Mouse (Mus musculus): Measurements from ENCODE around the gene Dlx5. TPM values are rescaled to one million over a fixed set of nuclear protein-coding genes. Genes with fewer than 3 reads are reported as not detected.

Gene Dlx5
- polyA plus RNA-seq, 1 experiment from 2014 or later = 56.0 TPM

GRCm38 (mm10) chr6:6830446-6830845, 51.4 kb downstream of the Dlx5 start:
- ATAC-seq (ENCODE audit: insufficient number of reproducible peaks, low FRiP score, low TSS enrichment, low read depth) = 0 out of 2 replicates have a peak, but pooled peaks have one; percentile 22
- no peak overlapping the region for H3K4me2 ChIP-seq (replicated peaks)
- H3K36me3 ChIP-seq = no peaks in the 10 kb centered on the region
- 52% methylated on average over 7 of the region's 7 CpGs for WGBS
- H3K27me3 ChIP-seq = no peaks in the 10 kb centered on the region
- no peaks in the 10 kb centered on the region for H3K9me3 ChIP-seq (replicated peaks)
- no peaks in the 10 kb centered on the region for H3K4me1 ChIP-seq
- no peak overlapping the region for H3K9ac ChIP-seq
- H3K27ac ChIP-seq (replicated peaks) = no peak overlapping the region
- H3K4me3 ChIP-seq (replicated peaks) = no peak overlapping the region

Other genes starting within 250 kb of the Dlx5 start
- 2.7 and 3.2 TPM in 2 replicates for gene Dlx6, start 18.8 kb downstream of the Dlx5 start, polyA plus RNA-seq (2015; fragmentation: Nextera tagmentation; extraction: Ambion mirVana)
- gene Sdhaf3, start 73.9 kb upstream of the Dlx5 start, polyA plus RNA-seq (2015; fragmentation: Nextera tagmentation; extraction: Ambion mirVana) = 4.5 and 5.2 TPM in 2 replicates